Mouse (Mus musculus): ENCODE measurements around the gene Mlkl. TPM values are rescaled to one million over a fixed set of nuclear protein-coding genes. Genes with fewer than 3 reads are reported as not detected.

Gene Mlkl
- polyA plus RNA-seq, 1 experiment, result 1.1 TPM

DNA sequence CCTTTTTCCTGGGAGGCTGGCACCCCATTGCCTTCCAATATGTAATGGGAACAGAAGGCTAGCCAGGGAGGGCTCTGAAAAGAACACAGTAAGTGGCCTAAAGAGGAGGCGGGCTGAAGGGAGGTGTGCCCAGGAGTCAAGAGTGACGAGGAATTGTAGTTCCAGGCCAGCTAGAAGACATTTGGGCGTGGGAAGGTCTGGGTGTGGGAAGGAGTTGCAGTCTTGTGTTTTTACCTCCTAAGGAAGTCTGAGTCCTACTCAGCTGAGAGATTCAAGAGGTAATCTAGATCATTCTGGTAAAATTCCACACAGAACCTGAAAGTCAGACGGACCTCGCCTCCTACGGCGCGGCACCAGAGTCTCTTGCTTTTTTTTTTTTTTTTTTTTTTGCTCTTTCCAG, 25.5 kb upstream of the Mlkl start:
- TF ChIP-seq CTCF (IDR thresholded peaks at IDR 0.05; ENCODE audit: extremely low read depth, insufficient read depth, insufficient read length, insufficient replicate concordance) (no peak), POLR2A (IDR thresholded peaks at IDR 0.05; ENCODE audit: low read depth, low read length) (no peak)
- Histone ChIP-seq H3K4me1 (ENCODE audit: control insufficient read depth, insufficient read depth, insufficient read length) (no peaks in the 10 kb centered on the region), H3K4me3 (ENCODE audit: extremely low read depth, insufficient read depth, insufficient read length) (no peak overlapping the region), H3K27me3 (ENCODE audit: control insufficient read depth, insufficient read depth, low read length) (no peaks in the 10 kb centered on the region), H3K27ac (ENCODE audit: insufficient read depth, low read length) (no peak overlapping the region), H3K36me3 (ENCODE audit: control insufficient read depth, insufficient read depth, low read length) (no peaks in the 10 kb centered on the region)
- 86% methylated on average over 8 of the region's 8 CpGs for WGBS
- DNase-seq (ENCODE audit: low read depth in 1 of 2, low spot score in 2 of 2), result no peak

DNA sequence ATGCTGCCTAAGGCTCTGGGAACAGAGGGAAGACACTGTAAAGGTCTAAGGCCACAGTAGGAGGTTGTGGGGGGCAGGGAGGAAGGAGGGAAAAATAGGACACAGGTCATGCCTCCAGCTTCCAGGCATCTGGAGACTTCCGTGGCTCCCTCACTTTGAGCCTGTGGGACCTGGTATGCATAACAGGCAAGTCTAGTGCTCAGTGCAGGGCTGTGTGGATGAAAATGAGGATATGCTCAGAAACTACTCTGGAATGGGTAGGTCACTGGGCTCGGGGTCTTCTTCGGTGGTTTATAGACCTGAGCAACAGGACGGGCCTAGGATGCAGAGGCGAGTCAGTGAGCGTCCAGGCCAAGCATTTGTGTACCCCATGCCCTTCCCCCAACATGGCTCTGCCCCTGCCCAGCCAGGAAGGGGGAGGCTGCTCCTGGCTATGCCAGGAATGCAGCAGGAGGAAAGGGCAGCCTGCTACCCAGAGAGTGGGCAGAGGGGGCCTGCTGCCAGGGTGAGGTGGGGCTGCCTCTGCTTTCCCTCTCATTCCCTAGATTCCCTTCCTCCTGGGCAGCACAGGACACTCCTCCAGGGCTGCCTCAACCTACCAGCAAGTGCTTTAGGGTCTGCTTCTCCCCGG, 22.7 kb upstream of the Mlkl start:
- H3K4me3 ChIP-seq (ENCODE audit: extremely low read depth, insufficient read depth, insufficient read length), result no peak overlapping the region
- H3K36me3 ChIP-seq (ENCODE audit: control insufficient read depth, insufficient read depth, low read length), result no peaks in the 10 kb centered on the region
- H3K27me3 ChIP-seq (ENCODE audit: control insufficient read depth, insufficient read depth, low read length), result no peaks in the 10 kb centered on the region
- TF ChIP-seq CTCF (IDR thresholded peaks at IDR 0.05; ENCODE audit: extremely low read depth, insufficient read depth, insufficient read length, insufficient replicate concordance) (no peak), POLR2A (IDR thresholded peaks at IDR 0.05; ENCODE audit: low read depth, low read length) (no peak)
- DNase-seq (ENCODE audit: low read depth in 1 of 2, low spot score in 2 of 2), result no peak
- H3K4me1 ChIP-seq (ENCODE audit: control insufficient read depth, insufficient read depth, insufficient read length), result no peaks in the 10 kb centered on the region
- WGBS, result 73% methylated on average over 7 of the region's 7 CpGs
- no peak overlapping the region for H3K27ac ChIP-seq (ENCODE audit: insufficient read depth, low read length)

DNA sequence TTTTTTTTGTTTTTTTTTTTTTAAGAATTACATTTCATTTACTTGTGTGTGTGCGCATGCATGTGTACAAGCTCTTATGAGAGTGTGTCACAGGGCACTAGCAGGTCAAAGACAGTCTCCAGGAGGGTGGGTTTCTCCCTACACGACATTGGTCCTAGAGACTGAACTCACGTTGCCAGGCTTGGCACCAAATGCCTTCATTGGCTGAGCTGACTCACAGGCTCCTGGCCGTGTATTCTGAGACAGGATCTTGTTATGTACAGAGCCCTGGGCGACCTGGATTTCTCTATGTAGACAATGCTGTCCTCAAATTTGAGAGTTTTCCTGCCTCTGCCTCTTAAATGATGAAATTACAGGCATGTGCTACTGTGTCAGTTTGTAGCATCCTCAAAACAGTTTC, 22.0 kb upstream of the Mlkl start:
- H3K36me3 ChIP-seq (ENCODE audit: control insufficient read depth, insufficient read depth, low read length), result no peaks in the 10 kb centered on the region
- H3K27ac ChIP-seq (ENCODE audit: insufficient read depth, low read length), result no peak overlapping the region
- WGBS, result 75% methylated on average over 5 of the region's 5 CpGs

DNA sequence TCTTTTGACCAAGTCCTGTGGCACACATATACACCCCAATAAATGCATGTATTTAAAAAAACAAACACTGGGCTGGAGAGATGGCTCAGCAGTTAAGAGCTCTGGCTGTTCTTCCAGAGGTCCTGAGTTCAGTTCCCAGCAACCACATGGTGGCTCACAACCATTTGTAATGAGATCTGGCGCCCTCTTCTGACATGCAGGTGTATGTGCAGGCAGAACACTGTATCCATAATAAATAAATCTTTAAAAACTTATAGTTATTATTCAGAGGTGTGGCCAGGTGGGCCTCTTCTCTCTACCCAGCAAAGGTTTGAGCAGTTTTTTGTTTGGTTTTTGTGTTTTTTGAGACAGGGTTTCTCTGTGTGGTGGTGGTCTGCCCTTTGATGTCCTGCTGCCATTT, 20.9 kb upstream of the Mlkl start:
- Histone ChIP-seq H3K4me3 (ENCODE audit: extremely low read depth, insufficient read depth, insufficient read length) (no peak overlapping the region), H3K4me1 (ENCODE audit: control insufficient read depth, insufficient read depth, insufficient read length) (no peaks in the 10 kb centered on the region), H3K36me3 (ENCODE audit: control insufficient read depth, insufficient read depth, low read length) (no peaks in the 10 kb centered on the region), H3K27ac (ENCODE audit: insufficient read depth, low read length) (no peak overlapping the region), H3K27me3 (ENCODE audit: control insufficient read depth, insufficient read depth, low read length) (no peaks in the 10 kb centered on the region)
- TF ChIP-seq CTCF (IDR thresholded peaks at IDR 0.05; ENCODE audit: extremely low read depth, insufficient read depth, insufficient read length, insufficient replicate concordance), result no peak
- no peak for TF ChIP-seq POLR2A (IDR thresholded peaks at IDR 0.05; ENCODE audit: low read depth, low read length)
- 69% methylated on average over 1 of the region's 1 CpGs for WGBS
- DNase-seq (ENCODE audit: low read depth in 1 of 2, low spot score in 2 of 2), result no peak

More for the DNA sequence above, 22.0 kb upstream of the Mlkl start:
- DNase-seq (ENCODE audit: low read depth in 1 of 2, low spot score in 2 of 2), result no peak
- no peaks in the 10 kb centered on the region for H3K27me3 ChIP-seq (ENCODE audit: control insufficient read depth, insufficient read depth, low read length)
- no peaks in the 10 kb centered on the region for H3K4me1 ChIP-seq (ENCODE audit: control insufficient read depth, insufficient read depth, insufficient read length)
- TF ChIP-seq CTCF (IDR thresholded peaks at IDR 0.05; ENCODE audit: extremely low read depth, insufficient read depth, insufficient read length, insufficient replicate concordance) (no peak), POLR2A (IDR thresholded peaks at IDR 0.05; ENCODE audit: low read depth, low read length) (no peak)
- no peak overlapping the region for H3K4me3 ChIP-seq (ENCODE audit: extremely low read depth, insufficient read depth, insufficient read length)

DNA sequence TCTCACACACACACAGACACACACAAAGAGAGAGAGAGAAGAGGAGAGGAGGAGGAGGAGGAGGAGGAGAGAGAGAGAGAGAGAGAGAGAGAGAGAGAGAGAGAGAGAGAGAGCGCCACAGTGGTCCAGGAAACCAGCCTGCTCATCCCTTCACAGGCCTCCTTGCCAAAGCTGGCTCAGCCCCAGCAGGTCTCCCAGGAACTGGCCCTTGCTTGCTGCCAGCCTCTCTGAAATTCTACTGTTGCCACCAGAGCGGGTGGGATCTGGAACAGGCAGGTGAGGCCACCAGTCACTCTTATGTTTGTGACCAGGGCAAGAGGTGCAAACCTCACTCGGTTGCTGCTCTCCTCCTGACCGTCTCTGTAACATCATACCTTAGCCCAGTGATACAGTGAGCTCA, 19.5 kb upstream of the Mlkl start:
- Histone ChIP-seq H3K4me3 (ENCODE audit: extremely low read depth, insufficient read depth, insufficient read length) (no peak overlapping the region), H3K36me3 (ENCODE audit: control insufficient read depth, insufficient read depth, low read length) (no peaks in the 10 kb centered on the region), H3K27ac (ENCODE audit: insufficient read depth, low read length) (no peak overlapping the region), H3K4me1 (ENCODE audit: control insufficient read depth, insufficient read depth, insufficient read length) (no peaks in the 10 kb centered on the region), H3K27me3 (ENCODE audit: control insufficient read depth, insufficient read depth, low read length) (no peaks in the 10 kb centered on the region)
- TF ChIP-seq CTCF (IDR thresholded peaks at IDR 0.05; ENCODE audit: extremely low read depth, insufficient read depth, insufficient read length, insufficient replicate concordance) (no peak), POLR2A (IDR thresholded peaks at IDR 0.05; ENCODE audit: low read depth, low read length) (no peak)
- 95% methylated on average over 4 of the region's 4 CpGs for WGBS
- DNase-seq (ENCODE audit: low read depth in 1 of 2, low spot score in 2 of 2), result no peak

DNA sequence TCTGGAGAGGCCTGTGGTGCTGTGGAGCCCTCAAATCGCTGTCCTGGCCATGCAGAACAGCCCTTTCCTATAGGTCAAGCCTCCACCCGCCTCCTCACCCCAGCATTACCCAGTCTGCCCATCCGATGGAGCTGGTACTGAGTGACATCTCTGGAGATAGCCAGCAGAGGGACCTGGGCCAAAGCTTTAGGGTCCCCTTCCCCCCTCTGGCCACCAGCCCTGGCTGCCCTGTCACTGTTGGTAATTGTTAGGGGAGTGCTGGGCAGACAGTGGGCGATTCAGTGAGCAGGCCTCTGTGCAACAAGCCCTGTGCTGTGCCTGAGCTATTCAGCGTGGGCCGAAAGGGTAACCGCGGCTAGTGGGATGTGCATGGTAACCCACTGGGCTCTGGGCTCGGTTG, 15.5 kb upstream of the Mlkl start:
- Histone ChIP-seq H3K4me1 (ENCODE audit: control insufficient read depth, insufficient read depth, insufficient read length) (no peaks in the 10 kb centered on the region), H3K27me3 (ENCODE audit: control insufficient read depth, insufficient read depth, low read length) (no peaks in the 10 kb centered on the region), H3K36me3 (ENCODE audit: control insufficient read depth, insufficient read depth, low read length) (no peaks in the 10 kb centered on the region), H3K4me3 (ENCODE audit: extremely low read depth, insufficient read depth, insufficient read length) (no peak overlapping the region), H3K27ac (ENCODE audit: insufficient read depth, low read length) (no peak overlapping the region)
- 87% methylated on average over 9 of the region's 9 CpGs for WGBS
- DNase-seq (ENCODE audit: low read depth in 1 of 2, low spot score in 2 of 2), result no peak
- no peak for TF ChIP-seq CTCF (IDR thresholded peaks at IDR 0.05; ENCODE audit: extremely low read depth, insufficient read depth, insufficient read length, insufficient replicate concordance)
- no peak for TF ChIP-seq POLR2A (IDR thresholded peaks at IDR 0.05; ENCODE audit: low read depth, low read length)

DNA sequence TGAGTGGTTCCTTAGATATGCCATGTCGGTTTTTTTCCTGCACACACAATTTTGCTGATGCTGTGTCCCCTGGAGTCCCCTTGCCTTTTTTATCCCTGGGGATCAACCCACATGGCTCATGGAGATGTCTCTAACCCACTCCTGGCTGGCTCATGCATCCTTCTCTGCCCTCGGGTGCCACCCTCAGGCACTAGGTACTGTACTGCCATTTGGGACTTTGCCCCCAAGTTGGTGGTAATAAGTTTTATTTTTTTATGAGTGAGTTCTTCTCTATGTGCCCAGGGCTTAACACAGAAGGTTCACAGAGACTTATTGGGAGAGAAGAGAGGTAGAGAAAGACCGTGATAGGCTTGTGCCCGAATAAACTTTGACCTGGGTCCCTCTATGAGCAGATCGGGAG, 14.3 kb upstream of the Mlkl start:
- H3K27me3 ChIP-seq (ENCODE audit: control insufficient read depth, insufficient read depth, low read length), result no peaks in the 10 kb centered on the region
- TF ChIP-seq CTCF (IDR thresholded peaks at IDR 0.05; ENCODE audit: extremely low read depth, insufficient read depth, insufficient read length, insufficient replicate concordance) (no peak), POLR2A (IDR thresholded peaks at IDR 0.05; ENCODE audit: low read depth, low read length) (no peak)
- no peak for DNase-seq (ENCODE audit: low read depth in 1 of 2, low spot score in 2 of 2)
- H3K4me1 ChIP-seq (ENCODE audit: control insufficient read depth, insufficient read depth, insufficient read length), result no peaks in the 10 kb centered on the region
- WGBS, result 88% methylated on average over 5 of the region's 5 CpGs
- H3K4me3 ChIP-seq (ENCODE audit: extremely low read depth, insufficient read depth, insufficient read length), result no peak overlapping the region
- no peaks in the 10 kb centered on the region for H3K36me3 ChIP-seq (ENCODE audit: control insufficient read depth, insufficient read depth, low read length)
- no peak overlapping the region for H3K27ac ChIP-seq (ENCODE audit: insufficient read depth, low read length)

Measured in spleen, adult 2 months (tissue).